Mouse (Mus musculus) stomach, postnatal 0 days (tissue): ENCODE measurements around the gene Mpdz. TPM values are rescaled to one million over a fixed set of nuclear protein-coding genes. Genes with fewer than 3 reads are reported as not detected.

ENCODE experiments used
- ATAC-seq: fragments of 200-750 bp; cut with Nextera tagmentation; 2 replicates; pipeline ENCODE4 v1.8.0; 2017; ENCODE audit not compliant: low FRiP score, low TSS enrichment
- DNase-seq: peaks from one replicate; pipeline ENCODE4 v3.0.0-alpha.2; 2016; ENCODE audit warnings: low spot score
- H3K27ac ChIP-seq: fragments of 300-500 bp; sonication (generic); replicated peaks from 2 replicates; pipeline ENCODE4 v1.5.1; 2014; ENCODE audit warnings: mild to moderate bottlenecking, control low read depth
- H3K27me3 ChIP-seq: fragments of 300-500 bp; sonication (generic); 2 replicates; pipeline ENCODE4 v1.6.1; 2014; ENCODE audit warnings: low read length; ENCODE audit not compliant: control insufficient read depth, insufficient read depth
- H3K36me3 ChIP-seq: fragments of 300-500 bp; sonication (generic); 2 replicates; pipeline ENCODE4 v1.6.1; 2014; ENCODE audit warnings: low read length, mixed read lengths; ENCODE audit not compliant: control insufficient read depth, insufficient read depth
- H3K4me1 ChIP-seq: fragments of 300-500 bp; sonication (generic); replicated peaks from 2 replicates; pipeline ENCODE4 v1.6.1; 2014; ENCODE audit warnings: antibody characterized with exemption; ENCODE audit not compliant: control insufficient read depth, insufficient read depth
- H3K4me2 ChIP-seq: fragments of 300-500 bp; sonication (generic); replicated peaks from 2 replicates; pipeline ENCODE4 v1.6.1; 2014; ENCODE audit warnings: low read depth, mild to moderate bottlenecking, control low read depth, moderate library complexity
- H3K4me3 ChIP-seq: fragments of 300-500 bp; sonication (generic); 2 replicates; pipeline ENCODE4 v1.5.1; 2014; ENCODE audit warnings: low read depth, low read length, control low read depth
- H3K9ac ChIP-seq: fragments of 300-500 bp; sonication (generic); 2 replicates; pipeline ENCODE4 v1.6.1; 2014; ENCODE audit warnings: mild to moderate bottlenecking, low read length, control low read depth, mixed read lengths
- H3K9me3 ChIP-seq: fragments of 300-500 bp; sonication (generic); 2 replicates; pipeline ENCODE4 v1.6.1; 2016; ENCODE audit warnings: low read length; ENCODE audit not compliant: control insufficient read depth
- CTCF ChIP-seq: IDR thresholded peaks from 2 replicates; pipeline ENCODE4 v1.5.1; 2016; ENCODE audit warnings: antibody characterized with exemption, low read depth, mild to moderate bottlenecking, moderate library complexity
- EP300 ChIP-seq: optimal IDR thresholded peaks from 2 replicates; pipeline ENCODE3; 2016; ENCODE audit warnings: antibody characterized with exemption
- WGBS: fragments of 180-500 bp; shearing (Covaris S2); extraction: QIAGEN DNeasy Blood & Tissue Kit; methylation state at CpG from one replicate; pipeline ENCODE4 v1.1.7; 2014; 5-methylcytosine and 5-hydroxymethylcytosine counted together
- polyA plus RNA-seq: library from polyadenylated mRNA; unstranded; fragments of >200 nt; fragmentation: Nextera tagmentation; extraction: Ambion mirVana; gene quantifications from 2 replicates; pipeline ENCODE4 v1.2.1, GENCODE M21; 2015

Mpdz gene
- polyA plus RNA-seq, 1 experiment from 2014 or later, result 6.2 TPM

- Histone ChIP-seq H3K27ac (no peak overlapping the region), H3K36me3 (no peaks in the 10 kb centered on the region; the same call in 1 of the 2 replicates), H3K4me1 (no peaks in the 10 kb centered on the region), H3K9me3 (no peaks in the 10 kb centered on the region), H3K27me3 (no peaks in the 10 kb centered on the region), H3K9ac (no peak overlapping the region), H3K4me3 (no peak overlapping the region), H3K4me2 (no peak overlapping the region)
- ATAC-seq (no peak), DNase-seq (no peak)
- 58% methylated on average over 2 of the region's 2 CpGs for WGBS
- no peak for TF ChIP-seq CTCF
- TF ChIP-seq EP300, result no peak
These were observed 109.0 kb downstream of the Mpdz start for GRCm38 (mm10) chr4:81333628-81333991.

- H3K36me3 ChIP-seq, result no peaks in the 10 kb centered on the region; the same call in 1 of the 2 replicates
- no peak overlapping the region for H3K4me2 ChIP-seq
- H3K9ac ChIP-seq, result no peak overlapping the region
- no peak for ATAC-seq
- 48% methylated on average over 11 of the region's 11 CpGs for WGBS
- H3K4me3 ChIP-seq, result no peak overlapping the region
- H3K27me3 ChIP-seq, result no peaks in the 10 kb centered on the region
- no peaks in the 10 kb centered on the region for H3K9me3 ChIP-seq
- no peak overlapping the region for H3K27ac ChIP-seq
- no peak for DNase-seq
- H3K4me1 ChIP-seq, result no peaks in the 10 kb centered on the region
- no peak for TF ChIP-seq EP300
- TF ChIP-seq CTCF, result no peak
These were observed 109.6 kb downstream of the Mpdz start for GRCm38 (mm10) chr4:81332901-81333627.

- Histone ChIP-seq H3K4me2 (no peak overlapping the region), H3K4me3 (no peak overlapping the region), H3K27me3 (no peaks in the 10 kb centered on the region), H3K36me3 (no peaks in the 10 kb centered on the region; the same call in 1 of the 2 replicates), H3K9ac (no peak overlapping the region), H3K9me3 (no peaks in the 10 kb centered on the region), H3K4me1 (no peaks in the 10 kb centered on the region), H3K27ac (no peak overlapping the region)
- TF ChIP-seq CTCF, result no peak
- peak; percentile 54 for TF ChIP-seq EP300
- WGBS, result 51% methylated on average over 6 of the region's 6 CpGs
- ATAC-seq, result no peak
- no peak for DNase-seq
These were observed 110.2 kb downstream of the Mpdz start for GRCm38 (mm10) chr4:81332439-81332841.

- Histone ChIP-seq H3K27ac (no peak overlapping the region), H3K36me3 (0 out of 2 replicates have a peak, but pooled peaks cover 3% of the 10 kb centered on the region), H3K9ac (no peak overlapping the region), H3K4me2 (no peak overlapping the region), H3K9me3 (no peaks in the 10 kb centered on the region), H3K4me1 (no peaks in the 10 kb centered on the region), H3K27me3 (no peaks in the 10 kb centered on the region), H3K4me3 (no peak overlapping the region)
- WGBS, result 73% methylated on average over 2 of the region's 2 CpGs
- ATAC-seq, result no peak
- TF ChIP-seq EP300 (no peak), CTCF (no peak)
- no peak for DNase-seq
These were observed 114.9 kb downstream of the Mpdz start for GRCm38 (mm10) chr4:81327694-81328093.

GRCm38 (mm10) chr4:81323853-81324252 is 118.8 kb downstream of the Mpdz start:
- Histone ChIP-seq H3K27ac (no peak overlapping the region), H3K4me2 (no peak overlapping the region), H3K4me3 (no peak overlapping the region), H3K4me1 (no peaks in the 10 kb centered on the region), H3K36me3 (0 out of 2 replicates have a peak, but pooled peaks cover 3% of the 10 kb centered on the region), H3K9me3 (no peaks in the 10 kb centered on the region), H3K27me3 (no peaks in the 10 kb centered on the region), H3K9ac (no peak overlapping the region)
- WGBS, result 83% methylated on average over 4 of the region's 4 CpGs
- DNase-seq (no peak), ATAC-seq (no peak)
- TF ChIP-seq CTCF, result no peak
- no peak for TF ChIP-seq EP300

GRCm38 (mm10) chr4:81322232-81322631 is 120.4 kb downstream of the Mpdz start:
- WGBS, result 92% methylated on average over 3 of the region's 3 CpGs

More at GRCm38 (mm10) chr4:81322232-81322631, 120.4 kb downstream of the Mpdz start:
- Histone ChIP-seq H3K9me3 (no peaks in the 10 kb centered on the region), H3K4me3 (no peak overlapping the region), H3K27me3 (no peaks in the 10 kb centered on the region), H3K4me1 (no peaks in the 10 kb centered on the region), H3K4me2 (no peak overlapping the region), H3K27ac (no peak overlapping the region), H3K9ac (no peak overlapping the region), H3K36me3 (0 out of 2 replicates have a peak, but pooled peaks cover 3% of the 10 kb centered on the region)
- DNase-seq (no peak), ATAC-seq (no peak)
- TF ChIP-seq EP300 (no peak), CTCF (no peak)
